Mouse (Mus musculus): Measurements from ENCODE around the gene Slc6a9. TPM values are rescaled to one million over a fixed set of nuclear protein-coding genes. Genes with fewer than 3 reads are reported as not detected.

Gene Slc6a9
- polyA plus RNA-seq, 1 experiment from 2014 or later, result 7.4 TPM

DNA sequence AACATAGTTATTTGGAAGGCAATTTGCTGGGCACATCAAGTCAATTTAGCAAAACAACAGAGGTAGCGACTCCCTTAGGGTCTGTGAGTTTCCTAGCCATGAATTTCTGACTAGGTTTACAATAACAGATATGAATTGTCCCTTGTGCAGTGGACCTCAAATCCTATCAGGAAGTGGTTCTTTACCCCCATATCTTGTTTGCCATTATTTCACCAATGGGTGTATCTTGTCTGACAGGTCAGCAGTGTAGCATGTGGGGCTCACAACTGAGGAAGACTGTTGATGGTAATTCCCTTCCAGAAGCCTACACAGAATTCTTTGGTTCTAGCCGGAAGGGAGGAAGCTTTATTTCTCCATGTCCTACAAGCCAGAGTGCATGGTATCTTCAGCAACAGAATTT lies 87.1 kb downstream of the Slc6a9 start:
- WGBS, result 83% methylated on average over 2 of the region's 2 CpGs
- H3K36me3 ChIP-seq (ENCODE audit: control insufficient read depth, insufficient read depth, low read length), result no peaks in the 10 kb centered on the region
- H3K4me3 ChIP-seq (ENCODE audit: low read depth, low read length), result no peak overlapping the region
- H3K4me1 ChIP-seq (ENCODE audit: control insufficient read depth, insufficient read depth, low read length), result no peaks in the 10 kb centered on the region
- H3K4me2 ChIP-seq (ENCODE audit: low read depth), result no peak overlapping the region
- H3K27me3 ChIP-seq (ENCODE audit: control insufficient read depth, insufficient read depth, low read length), result peaks cover 9% of the 10 kb centered on the region
- no peak overlapping the region for H3K27ac ChIP-seq (ENCODE audit: low read depth, low read length)
- ATAC-seq (ENCODE audit: insufficient read depth, low FRiP score, low TSS enrichment) (no peak), DNase-seq (ENCODE audit: low spot score) (no peak)
- H3K9ac ChIP-seq (ENCODE audit: low read length), result no peak overlapping the region
- no peaks in the 10 kb centered on the region for H3K9me3 ChIP-seq (ENCODE audit: control insufficient read depth, low read length)

DNA sequence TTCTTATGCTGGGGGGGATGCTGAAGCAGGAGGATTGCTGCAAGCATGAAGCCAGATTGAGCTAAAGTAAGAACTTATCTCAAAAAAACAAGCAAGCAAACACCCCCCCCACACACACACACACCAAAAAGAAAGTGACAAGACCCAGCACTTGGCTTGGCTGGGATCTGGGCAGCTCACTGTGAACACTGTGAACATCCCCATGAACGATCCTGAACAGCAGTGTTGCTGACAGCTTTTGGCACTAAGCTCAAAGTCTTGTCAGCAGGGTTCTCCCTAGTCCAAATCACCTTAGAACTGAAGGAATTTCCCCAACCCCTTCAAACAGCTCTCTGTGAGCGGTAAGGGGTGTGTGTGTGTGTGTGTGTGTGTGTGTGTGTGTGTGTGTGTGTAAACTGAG lies 89.1 kb downstream of the Slc6a9 start:
- Histone ChIP-seq H3K27me3 (ENCODE audit: control insufficient read depth, insufficient read depth, low read length) (peaks cover 28% of the 10 kb centered on the region), H3K27ac (ENCODE audit: low read depth, low read length) (no peak overlapping the region)

More for the DNA sequence above, 89.1 kb downstream of the Slc6a9 start:
- H3K9me3 ChIP-seq (ENCODE audit: control insufficient read depth, low read length), result no peaks in the 10 kb centered on the region
- H3K36me3 ChIP-seq (ENCODE audit: control insufficient read depth, insufficient read depth, low read length), result no peaks in the 10 kb centered on the region
- H3K4me2 ChIP-seq (ENCODE audit: low read depth), result no peak overlapping the region
- 71% methylated on average over 2 of the region's 2 CpGs for WGBS
- peaks cover 5% of the 10 kb centered on the region; the same call in 1 of the 2 replicates for H3K4me1 ChIP-seq (ENCODE audit: control insufficient read depth, insufficient read depth, low read length)
- DNase-seq (ENCODE audit: low spot score) (no peak), ATAC-seq (ENCODE audit: insufficient read depth, low FRiP score, low TSS enrichment) (no peak)
- H3K4me3 ChIP-seq (ENCODE audit: low read depth, low read length), result no peak overlapping the region
- H3K9ac ChIP-seq (ENCODE audit: low read length), result no peak overlapping the region

Other genes with a start within 250 kb of the Slc6a9 start
- 80.3 and 85.3 TPM in 2 replicates for gene Dmap1, start 152.2 kb upstream of the Slc6a9 start, polyA plus RNA-seq (2014; fragmentation: Nextera tagmentation; extraction: Ambion mirVana)
- gene Gm12845, start 110.1 kb upstream of the Slc6a9 start, polyA plus RNA-seq (2014; fragmentation: Nextera tagmentation; extraction: Ambion mirVana), result not detected in 2 replicates
- gene Klf17, start 68.9 kb upstream of the Slc6a9 start, polyA plus RNA-seq (2014; fragmentation: Nextera tagmentation; extraction: Ambion mirVana), result not detected in 2 replicates
- gene Ccdc24, start 38.1 kb downstream of the Slc6a9 start, polyA plus RNA-seq (2014; fragmentation: Nextera tagmentation; extraction: Ambion mirVana), result 0.81 and 1.8 TPM in 2 replicates
- gene B4galt2, start 49.0 kb downstream of the Slc6a9 start, polyA plus RNA-seq (2014; fragmentation: Nextera tagmentation; extraction: Ambion mirVana), result 30.9 and 32.1 TPM in 2 replicates
- 235 and 249 TPM in 2 replicates for gene Atp6v0b, start 52.8 kb downstream of the Slc6a9 start, polyA plus RNA-seq (2014; fragmentation: Nextera tagmentation; extraction: Ambion mirVana)
- gene Dph2, start 57.5 kb downstream of the Slc6a9 start, polyA plus RNA-seq (2014; fragmentation: Nextera tagmentation; extraction: Ambion mirVana), result 23.8 and 25.0 TPM in 2 replicates
- 56.3 and 67.0 TPM in 2 replicates for gene Ipo13, start 80.5 kb downstream of the Slc6a9 start, polyA plus RNA-seq (2014; fragmentation: Nextera tagmentation; extraction: Ambion mirVana)
- gene Artn, start 95.3 kb downstream of the Slc6a9 start, polyA plus RNA-seq (2014; fragmentation: Nextera tagmentation; extraction: Ambion mirVana), result 1.5 and 1.7 TPM in 2 replicates